In the genomic region with DNA sequence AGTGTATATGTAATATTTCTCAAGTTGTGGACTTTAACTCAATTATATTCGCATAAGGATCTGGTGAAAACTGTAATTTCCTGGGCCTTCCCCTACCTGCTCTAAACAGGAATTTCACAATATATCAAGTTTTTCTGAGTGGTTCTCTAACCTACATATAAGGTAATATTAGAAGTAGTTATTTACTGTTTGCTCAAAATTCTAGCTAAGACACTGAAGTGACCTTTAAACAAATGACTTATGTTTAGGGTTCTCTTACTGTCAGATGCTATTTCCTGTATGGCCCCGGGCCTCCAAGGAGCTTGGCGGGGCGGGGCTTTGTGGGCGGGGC, we compare ENCODE assay signal across 8 mouse cellular contexts. TPM values are rescaled to one million over a fixed set of nuclear protein-coding genes. Genes with fewer than 3 reads are reported as not detected.
DNase-seq lines count a peak whose midpoint lies in the region; ATAC-seq and TF ChIP-seq lines count a peak whose summit lies in the region.

No protein-coding gene starts in this region.

- peak overlapping the region; percentile 70 for H3K4me3 ChIP-seq in kidney, postnatal 0 days (replicated peaks; ENCODE audit: low read depth, low read length)
- peak overlapping the region; percentile 83 for H3K4me3 ChIP-seq in embryonic facial prominence, embryonic 12.5 days
- H3K4me3 ChIP-seq in hindbrain, postnatal 0 days (ENCODE audit: low read length): peak overlapping the region; percentile 93
- peak overlapping the region; percentile 91 for H3K4me3 ChIP-seq in midbrain, embryonic 14.5 days (replicated peaks; ENCODE audit: low read depth, low read length)

- H3K9ac ChIP-seq in kidney, postnatal 0 days (ENCODE audit: low read depth, low read length): no peak overlapping the region
- H3K9ac ChIP-seq in embryonic facial prominence, embryonic 12.5 days: no peak overlapping the region
- H3K9ac ChIP-seq in hindbrain, postnatal 0 days (replicated peaks; ENCODE audit: low read length): peak overlapping the region; percentile 78
- 0 out of 2 replicates have a peak overlapping the region, but pooled peaks have one; percentile 76 for H3K9ac ChIP-seq in midbrain, embryonic 14.5 days (replicated peaks; ENCODE audit: low read length)

- no peaks in the 10 kb centered on the region for H3K9me3 ChIP-seq in kidney, postnatal 0 days (replicated peaks; ENCODE audit: low read length)
- H3K9me3 ChIP-seq in embryonic facial prominence, embryonic 12.5 days: no peaks in the 10 kb centered on the region
- H3K9me3 ChIP-seq in hindbrain, postnatal 0 days (ENCODE audit: low read length): no peaks in the 10 kb centered on the region
- H3K9me3 ChIP-seq in midbrain, embryonic 14.5 days (ENCODE audit: control insufficient read depth, low read length): no peaks in the 10 kb centered on the region

- ATAC-seq in kidney, postnatal 0 days (replicated peaks; ENCODE audit: low FRiP score, low read depth): no peak
- ATAC-seq in embryonic facial prominence, embryonic 12.5 days (ENCODE audit: insufficient number of reproducible peaks, insufficient read depth, low FRiP score, low TSS enrichment): no peak; the same call in 1 of the 2 replicates
- peak; percentile 15 for ATAC-seq in hindbrain, postnatal 0 days
- ATAC-seq in midbrain, embryonic 14.5 days (ENCODE audit: low FRiP score, low TSS enrichment): no peak

- H3K27me3 ChIP-seq in kidney, postnatal 0 days (ENCODE audit: insufficient read depth, low read length): no peaks in the 10 kb centered on the region
- no peaks in the 10 kb centered on the region for H3K27me3 ChIP-seq in embryonic facial prominence, embryonic 12.5 days
- no peaks in the 10 kb centered on the region for H3K27me3 ChIP-seq in hindbrain, postnatal 0 days (ENCODE audit: insufficient read depth, low read length)
- no peaks in the 10 kb centered on the region for H3K27me3 ChIP-seq in midbrain, embryonic 14.5 days (ENCODE audit: control insufficient read depth, insufficient read depth, low read length)

- WGBS in kidney, postnatal 0 days: 14% methylated on average over 5 of the region's 5 CpGs
- WGBS in embryonic facial prominence, embryonic 12.5 days: 13% methylated on average over 5 of the region's 5 CpGs
- 17% methylated on average over 5 of the region's 5 CpGs for WGBS in hindbrain, postnatal 0 days
- WGBS in midbrain, embryonic 14.5 days: 18% methylated on average over 5 of the region's 5 CpGs

- DNase-seq in kidney, postnatal 0 days (ENCODE audit: low spot score): no peak
- no peak for DNase-seq in kidney, postnatal 36 days
- DNase-seq in hindbrain, postnatal 0 days (ENCODE audit: low spot score): no peak
- no peak for DNase-seq in midbrain, embryonic 14.5 days
- DNase-seq in adrenal gland, adult (ENCODE audit: inconsistent age in 2 of 2, low spot score in 1 of 2): no peak
- DNase-seq in thymus, postnatal 14 days: no peak
- no peak for DNase-seq in thymus, postnatal 4 days

- no peak for TF ChIP-seq CTCF in kidney, postnatal 0 days (IDR thresholded peaks at IDR 0.05; ENCODE audit: low read depth)
- no peak for TF ChIP-seq CTCF in hindbrain, postnatal 0 days (IDR thresholded peaks at IDR 0.05; ENCODE audit: low read depth)

- no peaks in the 10 kb centered on the region for H3K4me1 ChIP-seq in kidney, postnatal 0 days (replicated peaks; ENCODE audit: insufficient read depth, low read length)
- no peaks in the 10 kb centered on the region for H3K4me1 ChIP-seq in embryonic facial prominence, embryonic 12.5 days
- H3K4me1 ChIP-seq in hindbrain, postnatal 0 days (ENCODE audit: insufficient read depth, low read length): no peaks in the 10 kb centered on the region
- peaks cover 6% of the 10 kb centered on the region; the same call in 1 of the 2 replicates for H3K4me1 ChIP-seq in midbrain, embryonic 14.5 days (ENCODE audit: control insufficient read depth, insufficient read depth, low read length)

- H3K4me2 ChIP-seq in kidney, postnatal 0 days (ENCODE audit: low read length): peak overlapping the region; percentile 70
- H3K4me2 ChIP-seq in embryonic facial prominence, embryonic 12.5 days (replicated peaks): peak overlapping the region; percentile 75
- peak overlapping the region; percentile 71 for H3K4me2 ChIP-seq in hindbrain, postnatal 0 days (ENCODE audit: low read depth, low read length)
- H3K4me2 ChIP-seq in midbrain, embryonic 14.5 days (ENCODE audit: low read length): peak overlapping the region; percentile 88

- H3K36me3 ChIP-seq in kidney, postnatal 0 days (ENCODE audit: insufficient read depth, low read length): no peaks in the 10 kb centered on the region
- no peaks in the 10 kb centered on the region for H3K36me3 ChIP-seq in embryonic facial prominence, embryonic 12.5 days
- no peaks in the 10 kb centered on the region for H3K36me3 ChIP-seq in hindbrain, postnatal 0 days (ENCODE audit: insufficient read depth, low read length)
- no peaks in the 10 kb centered on the region for H3K36me3 ChIP-seq in midbrain, embryonic 14.5 days (ENCODE audit: control insufficient read depth, insufficient read depth, low read length)

- no peak overlapping the region for H3K27ac ChIP-seq in kidney, postnatal 0 days
- no peak overlapping the region for H3K27ac ChIP-seq in embryonic facial prominence, embryonic 12.5 days
- H3K27ac ChIP-seq in hindbrain, postnatal 0 days: no peak overlapping the region
- H3K27ac ChIP-seq in midbrain, embryonic 14.5 days (replicated peaks; ENCODE audit: low read depth, low read length): peak overlapping the region; percentile 72; the same call in 1 of the 2 replicates

RNA-seq across cellular contexts. Expression of a gene that starts 14.3 kb away (rescaled TPM):
- 21.9 and 24.7 TPM in 2 replicates for polyA plus RNA-seq in kidney, postnatal 0 days (2015; fragmentation: Nextera tagmentation; extraction: Ambion mirVana)
- 28.5 and 29.7 TPM in 2 replicates for polyA plus RNA-seq in embryonic facial prominence, embryonic 12.5 days (2016; fragmentation: Nextera tagmentation; extraction: Ambion mirVana)
- total RNA-seq in hindbrain, postnatal 0 days (2014; rRNA removed): 18.8 and 19.2 TPM in 2 replicates
- 25.2 and 25.7 TPM in 2 replicates for polyA plus RNA-seq in hindbrain, postnatal 0 days (2015; fragmentation: Nextera tagmentation; extraction: Ambion mirVana)
- 33.3 and 37.1 TPM in 2 replicates for polyA plus RNA-seq in midbrain, embryonic 14.5 days (2014; fragmentation: Nextera tagmentation; extraction: Ambion mirVana)

Comparison
In these comparisons a context has a peak if more than half of its experiments do, and no peak if none do; other contexts are left out.
1. H3K9ac ChIP-seq: peak in hindbrain, postnatal 0 days (single experiment) and midbrain, embryonic 14.5 days (single experiment); none in kidney, postnatal 0 days (single experiment) and embryonic facial prominence, embryonic 12.5 days (single experiment).
2. Peak in every context shown above with its lines, with median percentiles within 50 percentile points of each other: H3K4me2 ChIP-seq and H3K4me3 ChIP-seq.